Mouse (Mus musculus) E14TG2a.4 (cell line): ENCODE data around the gene Cyth2.

ENCODE experiments used
- CTCF ChIP-seq: conservative IDR thresholded peaks from 2 replicates; pipeline ENCODE4 v1.5.1; 2014; ENCODE audit warnings: low read length
- NANOG ChIP-seq: IDR thresholded peaks from 2 replicates; pipeline ENCODE4 v1.6.1; 2014; ENCODE audit warnings: borderline replicate concordance, low read length, mixed read lengths
- POU5F1 ChIP-seq: IDR thresholded peaks from 2 replicates; pipeline ENCODE4 v1.6.1; 2014; ENCODE audit warnings: low read length, borderline replicate concordance

- no peak for TF ChIP-seq CTCF
- no peak for TF ChIP-seq NANOG
- no peak for TF ChIP-seq POU5F1
Measured at GRCm38 (mm10) chr7:45775237-45775636, 39.1 kb downstream of the Cyth2 start.
